Mouse (Mus musculus) cerebellum, adult (tissue): ENCODE data around the gene Adh1.

Experiments
- ATAC-seq: cut with Nextera tagmentation; 2 replicates; pipeline ENCODE4 v1.9.2; 2017; ENCODE audit warnings: mild to moderate bottlenecking, moderate library complexity, mixed read lengths; ENCODE audit not compliant: insufficient number of reproducible peaks, low FRiP score, low TSS enrichment

The Adh1 gene

GRCm38 (mm10) chr3:138260721-138261669, at the start of gene Adh1:
Gene Adh1, plus strand, starts transcription at chr3:138260991.
- no peak for ATAC-seq

GRCm38 (mm10) chr3:138212431-138212951, 48.3 kb upstream of the Adh1 start:
- ATAC-seq, result no peak

DNA sequence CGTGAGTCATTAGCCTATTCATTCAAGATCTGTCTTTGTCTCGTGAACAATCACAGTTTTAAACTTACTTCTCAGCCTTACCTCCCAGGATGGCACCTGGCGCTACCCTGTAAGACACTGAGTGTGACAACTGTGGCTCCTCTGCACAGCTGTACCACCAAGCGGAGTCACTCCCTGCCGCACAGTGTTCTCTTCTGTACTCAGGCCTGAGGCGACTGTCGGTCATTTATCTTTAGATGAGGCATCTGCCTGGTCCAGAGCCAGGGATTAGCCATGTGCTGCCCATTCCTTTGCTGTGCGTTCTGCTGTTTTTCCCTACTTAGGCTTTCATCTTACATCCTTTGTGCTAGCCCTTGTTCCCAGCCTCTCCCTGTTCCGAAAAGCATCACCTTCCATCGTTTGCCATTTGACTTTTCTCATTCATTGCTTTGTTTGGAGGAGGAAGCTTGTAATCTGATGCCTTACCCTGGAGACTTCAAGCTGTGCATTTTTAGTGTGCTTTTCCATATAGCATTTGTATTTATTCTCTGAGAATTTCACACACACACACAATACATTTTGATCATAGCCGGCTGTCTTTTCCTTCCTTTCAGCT, 45.3 kb upstream of the Adh1 start:
- no peak for ATAC-seq

GRCm38 (mm10) chr3:138216091-138216490, 44.7 kb upstream of the Adh1 start:
- ATAC-seq, result no peak

DNA sequence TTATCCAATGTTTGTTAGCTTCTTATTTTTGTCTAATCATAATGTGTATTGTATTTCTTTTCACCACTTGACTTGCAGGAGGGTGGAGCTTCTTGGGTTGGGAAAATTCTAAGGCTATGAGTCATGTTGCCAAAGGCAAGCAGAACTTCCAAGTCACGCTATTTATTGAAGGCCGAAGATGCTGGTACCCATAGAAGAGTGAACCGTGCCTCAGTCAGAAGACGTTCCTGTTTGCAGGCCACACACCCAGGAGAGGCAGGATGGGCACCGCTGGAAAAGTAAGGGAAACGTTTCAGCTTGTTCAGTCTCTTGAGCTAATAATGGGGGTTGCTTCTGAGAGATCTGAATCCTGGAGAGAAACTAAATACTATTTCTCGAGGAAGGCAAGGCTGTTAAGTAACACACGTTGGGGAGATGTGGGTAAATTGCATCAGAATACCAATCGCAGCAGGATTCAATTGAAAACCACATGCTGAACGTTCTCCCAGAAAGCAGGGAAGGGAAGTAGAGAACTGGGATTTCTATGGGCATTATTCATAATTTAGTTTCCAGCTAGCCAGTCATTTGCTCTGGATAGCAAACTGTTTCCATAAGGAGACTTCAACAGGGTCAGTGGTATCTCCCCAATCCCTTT, 43.0 kb upstream of the Adh1 start, which contains the start of gene Adh7:
Adh7 (plus strand) TSS at position 130 of the 634 bp plus-strand sequence.
- no peak for ATAC-seq

GRCm38 (mm10) chr3:138221116-138221515, 39.7 kb upstream of the Adh1 start:
- no peak for ATAC-seq

- peak; percentile 16; the same call in 1 of the 2 replicates for ATAC-seq
Measured at GRCm38 (mm10) chr3:138222511-138222910, 38.3 kb upstream of the Adh1 start.

DNA sequence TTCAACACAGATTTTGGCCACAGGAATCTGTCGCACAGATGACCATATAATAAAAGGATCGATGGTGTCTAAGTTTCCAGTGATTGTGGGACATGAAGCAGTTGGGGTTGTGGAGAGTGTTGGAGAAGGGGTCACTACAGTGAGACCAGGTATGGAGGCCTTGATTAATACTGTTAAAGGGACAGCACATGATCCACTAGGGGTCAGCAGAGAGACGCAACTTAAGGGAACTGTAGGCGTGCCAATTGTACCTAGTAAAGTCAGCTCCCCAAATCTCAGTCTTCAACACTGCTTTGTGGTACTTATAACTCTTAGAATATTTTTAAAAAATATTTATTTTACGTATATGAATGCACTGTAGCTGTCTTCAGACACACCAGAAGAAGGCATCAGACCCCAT, 37.8 kb upstream of the Adh1 start:
- peak; percentile 63; the same call in 1 of the 2 replicates for ATAC-seq

DNA sequence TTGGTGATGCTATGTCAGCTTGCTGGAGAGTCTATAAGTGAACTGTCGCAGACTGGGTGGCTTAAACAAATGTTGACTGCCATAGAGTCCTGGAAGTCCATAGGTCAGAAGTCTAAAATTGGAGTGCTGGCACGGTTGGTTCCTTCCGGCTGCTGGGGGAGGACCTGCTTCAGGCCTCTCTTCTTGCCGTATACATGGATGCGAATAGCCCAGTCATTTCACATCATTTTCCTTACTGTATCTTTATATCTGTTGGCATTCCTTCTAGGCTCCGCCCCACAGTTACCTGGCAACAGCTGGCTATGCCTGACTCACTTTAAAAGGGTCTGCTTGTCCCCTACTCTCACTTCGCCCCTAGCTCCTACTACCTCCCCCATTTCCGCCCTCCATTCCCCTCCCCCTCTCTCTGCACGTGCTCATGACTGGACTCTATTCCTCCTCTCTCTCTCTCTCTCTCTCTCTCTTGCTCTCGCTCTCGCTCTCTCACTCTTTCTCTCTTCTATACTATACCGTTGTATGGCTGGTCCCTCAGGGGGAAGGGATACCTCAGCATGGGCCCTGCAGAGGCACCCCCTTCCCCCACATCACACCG, 36.3 kb upstream of the Adh1 start:
- ATAC-seq, result no peak

DNA sequence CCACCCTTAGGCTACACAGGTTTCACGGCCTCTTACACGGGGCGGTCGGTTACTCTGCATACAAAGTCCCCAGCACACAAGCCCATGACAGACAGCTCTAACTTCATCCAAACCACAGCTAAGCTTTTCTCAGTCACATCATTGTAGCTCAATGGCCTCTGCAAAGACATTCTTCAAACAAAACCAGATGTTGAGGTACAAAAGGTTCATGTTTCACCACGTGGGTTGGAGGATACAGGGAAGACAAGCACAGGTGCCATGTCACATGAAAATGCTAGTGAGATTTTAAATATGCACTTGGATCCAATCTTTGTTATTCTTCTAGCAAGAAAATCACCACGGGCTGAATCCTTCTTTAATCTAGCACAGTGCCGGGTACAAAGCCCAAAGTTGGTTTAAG, 35.5 kb upstream of the Adh1 start:
- no peak for ATAC-seq

DNA sequence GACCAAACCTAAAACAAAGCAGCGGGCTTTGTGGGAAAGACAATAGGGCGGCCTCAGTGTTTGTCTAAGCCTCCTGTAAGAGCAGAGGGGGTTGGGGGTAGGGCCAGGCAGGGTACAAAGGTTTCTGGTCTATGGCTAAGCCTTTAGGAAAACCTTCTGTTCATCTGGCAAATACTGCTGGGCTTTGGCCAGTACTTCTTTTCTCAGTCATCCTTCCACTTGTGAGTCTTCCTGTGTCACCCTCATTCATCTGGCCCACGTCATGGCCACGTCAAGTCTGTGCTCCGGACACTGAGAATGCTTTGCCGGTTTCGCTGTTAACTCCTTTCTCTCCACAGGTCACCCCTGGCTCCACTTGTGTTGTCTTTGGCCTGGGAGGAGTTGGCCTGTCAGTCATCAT, 34.9 kb upstream of the Adh1 start:
- no peak for ATAC-seq

DNA sequence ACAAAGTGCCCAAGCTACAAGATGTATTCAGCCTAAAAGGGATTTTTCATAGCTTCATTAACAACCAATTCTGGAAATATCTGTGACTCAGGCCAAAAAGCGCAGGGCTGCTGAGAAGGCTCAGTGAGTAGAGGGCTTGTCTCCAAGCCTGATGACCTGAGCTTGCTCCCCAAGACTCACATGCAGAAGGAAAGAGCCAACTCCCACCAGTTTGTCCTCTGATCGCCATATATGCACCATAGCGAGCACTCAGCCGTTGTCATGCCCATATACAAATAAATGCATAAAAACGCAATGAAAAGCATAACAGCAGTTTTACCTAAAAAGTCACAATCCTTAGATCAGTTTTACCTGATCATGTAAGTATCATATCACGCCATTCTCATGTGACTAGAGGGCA, 34.3 kb upstream of the Adh1 start:
- no peak for ATAC-seq

- no peak for ATAC-seq
Measured at GRCm38 (mm10) chr3:138227082-138227481, 33.7 kb upstream of the Adh1 start.

DNA sequence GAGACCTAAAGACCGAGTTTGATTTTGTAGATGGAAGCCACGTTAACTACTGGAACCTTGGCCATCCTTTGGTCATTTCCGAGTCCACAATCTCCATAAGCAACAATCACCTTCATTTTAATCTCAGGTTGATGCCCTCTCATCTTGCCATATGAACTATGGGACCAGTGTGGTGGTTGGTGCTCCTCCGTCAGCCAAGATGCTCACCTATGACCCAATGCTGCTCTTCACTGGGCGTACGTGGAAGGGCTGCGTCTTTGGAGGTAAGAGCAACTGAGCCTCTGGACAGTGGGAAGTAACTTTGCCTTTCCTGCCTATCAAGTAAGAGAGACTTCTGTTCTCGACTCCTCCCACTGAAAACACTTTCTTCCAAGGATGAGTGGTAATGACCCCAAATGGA, 33.0 kb upstream of the Adh1 start:
- no peak for ATAC-seq

DNA sequence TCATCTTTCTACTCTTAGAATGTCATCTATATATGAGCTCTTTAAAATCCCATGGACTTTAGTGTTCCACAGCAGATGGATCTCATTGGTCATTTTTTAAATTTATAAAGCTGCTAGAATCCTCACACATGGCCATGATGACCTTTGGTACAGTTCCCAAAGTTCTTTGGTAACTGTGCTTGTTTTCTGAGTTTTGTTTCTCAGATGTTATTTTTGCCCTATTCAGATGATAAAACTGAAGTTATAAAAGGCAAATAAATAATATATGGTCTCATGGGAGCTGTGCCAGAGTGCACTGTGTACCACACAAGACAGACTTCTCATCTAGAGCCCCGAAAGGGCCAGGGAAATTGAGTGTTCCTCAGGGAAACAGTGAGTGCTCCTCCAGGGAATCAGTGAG, 31.3 kb upstream of the Adh1 start:
- no peak for ATAC-seq

DNA sequence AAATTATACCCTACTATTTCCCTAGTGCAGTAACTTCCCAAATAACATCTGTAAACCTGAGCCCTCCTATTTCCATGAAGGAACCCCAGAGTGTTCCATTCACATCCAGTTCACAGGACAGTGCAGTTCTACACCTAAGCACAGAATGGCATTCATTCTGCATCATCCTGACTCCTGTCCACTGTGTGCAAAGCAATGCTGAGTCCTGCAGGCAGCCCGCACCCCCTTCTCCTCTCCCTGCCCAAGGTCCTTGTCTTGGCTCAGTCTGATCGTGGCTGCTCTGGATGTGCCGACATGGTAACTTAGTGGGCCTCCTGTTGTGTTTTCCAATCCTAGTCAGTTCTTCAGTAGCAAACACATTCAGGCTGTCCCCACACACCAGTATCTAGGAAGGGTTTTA, 30.5 kb upstream of the Adh1 start:
- ATAC-seq, result no peak

- no peak for ATAC-seq
Measured at GRCm38 (mm10) chr3:138231531-138231930, 29.3 kb upstream of the Adh1 start.

DNA sequence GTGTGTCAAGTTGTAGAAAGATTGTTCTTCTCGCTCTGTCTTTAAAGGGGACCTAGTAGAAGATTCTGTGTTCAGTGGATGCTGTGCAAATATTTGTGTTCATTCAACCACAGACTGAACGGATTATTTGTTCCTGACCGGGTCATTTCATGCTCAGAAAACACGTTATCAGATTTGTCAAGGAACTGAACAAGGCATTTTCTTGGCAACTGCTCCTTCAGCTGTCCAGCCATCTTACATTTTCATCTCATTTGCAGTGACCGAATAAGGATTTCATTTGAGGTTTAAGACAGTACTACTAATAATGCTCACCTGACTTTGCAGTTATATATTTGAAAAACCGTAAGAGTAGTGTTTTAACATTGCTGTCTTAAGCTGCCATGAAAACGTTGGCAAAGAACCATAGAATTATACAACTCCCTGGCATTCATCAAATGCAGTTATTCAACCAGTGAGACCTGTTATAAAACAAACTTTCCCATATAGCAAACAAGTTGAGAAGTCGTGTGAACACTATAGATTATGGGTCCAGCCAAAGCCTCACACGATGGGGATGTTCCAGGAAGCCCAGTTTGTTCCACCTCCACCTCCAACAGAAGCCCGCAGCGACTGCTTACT, 24.1 kb upstream of the Adh1 start:
- no peak for ATAC-seq

DNA sequence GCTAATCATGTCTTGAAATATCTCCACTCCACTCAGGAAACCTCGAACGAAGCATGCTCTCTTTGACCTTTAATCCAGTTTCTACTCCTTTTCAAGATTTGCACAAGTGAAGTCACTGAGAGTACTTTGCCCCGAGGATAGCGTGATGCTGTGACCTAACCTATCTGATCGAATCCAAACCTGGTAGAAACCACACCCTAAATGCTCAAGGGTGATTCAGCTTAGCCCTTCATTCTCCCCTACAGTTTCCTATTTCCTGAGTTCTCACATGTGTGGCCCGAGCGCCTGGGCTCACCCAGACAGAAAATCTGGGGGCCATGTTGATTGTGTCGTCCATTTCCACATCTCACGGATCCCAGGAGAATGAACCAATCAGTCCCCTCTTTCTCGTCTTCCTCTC, 22.7 kb upstream of the Adh1 start:
- no peak for ATAC-seq

DNA sequence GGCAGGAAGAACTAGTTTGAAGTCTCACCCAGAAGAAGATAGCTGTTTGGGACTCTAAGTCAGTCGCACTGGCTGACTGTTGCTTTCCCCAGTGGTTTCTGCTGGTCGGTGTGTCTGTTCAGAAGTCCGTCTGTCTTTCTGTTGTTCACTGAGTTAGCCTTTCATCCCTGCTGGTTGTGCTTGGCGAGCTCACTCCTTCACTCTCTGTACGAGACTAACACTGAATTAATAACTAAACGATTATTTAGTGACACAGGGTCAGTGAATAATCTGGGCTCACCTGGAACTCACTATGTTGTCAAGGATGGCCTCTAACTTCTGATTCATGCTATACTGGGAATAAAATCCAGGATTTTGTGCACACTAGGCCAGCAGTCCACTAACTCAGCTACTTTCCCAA, 21.3 kb upstream of the Adh1 start:
- no peak for ATAC-seq
